Mouse (Mus musculus): ENCODE data around the gene Ptprd.

GRCm38 (mm10) chr4:76485848-76486247 lies 1725.9 kb downstream of the Ptprd start:
- no peak for TF ChIP-seq GATA1 (IDR thresholded peaks at IDR 0.05; ENCODE audit: borderline replicate concordance, low read length)
- no peak for TF ChIP-seq FLI1 (IDR thresholded peaks at IDR 0.05; ENCODE audit: low read length)
